Mouse (Mus musculus): ENCODE results near the gene Lamc1. TPM values are rescaled to one million over a fixed set of nuclear protein-coding genes. Genes with fewer than 3 reads are reported as not detected.
A peak's percentile ranks its signal among the peaks of the same experiment; 100 is the strongest.
"Not testable (repeated sequence)": the region's sequence is repeated elsewhere in the genome, so short reads cannot be mapped to it uniquely, and the experiment has no call there.

Lamc1 gene
- polyA plus RNA-seq, 1 experiment: 25.8 TPM

GRCm38 (mm10) chr1:153307509-153308178, 24.9 kb downstream of the Lamc1 start:
- DNase-seq (ENCODE audit: extremely low spot score in 1 of 2, low spot score in 1 of 2): no peak

DNA sequence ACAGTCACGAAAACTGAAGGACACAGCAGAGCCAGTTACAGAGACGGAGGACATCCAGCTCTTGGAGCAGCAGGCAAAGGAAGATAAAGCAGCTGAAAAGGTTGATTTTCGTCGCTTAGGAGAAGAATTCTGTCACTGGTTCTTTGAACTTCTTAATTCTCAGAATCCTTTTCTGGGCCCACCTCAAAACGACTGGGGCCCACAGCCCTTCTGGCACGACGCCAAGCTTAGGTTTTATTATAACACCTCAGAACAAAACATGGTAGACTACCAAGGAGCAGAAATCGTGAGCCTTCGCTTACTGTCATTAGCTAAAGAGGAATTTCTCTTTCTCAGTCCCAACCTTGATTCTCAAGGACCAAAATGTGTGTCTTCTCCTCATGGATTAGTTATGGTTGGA, 26.9 kb downstream of the Lamc1 start:
- DNase-seq (ENCODE audit: extremely low spot score in 1 of 2, low spot score in 1 of 2): not testable (repeated sequence)

- not testable (repeated sequence) for DNase-seq (ENCODE audit: extremely low spot score in 1 of 2, low spot score in 1 of 2)
Measured at GRCm38 (mm10) chr1:153305249-153305648, 27.3 kb downstream of the Lamc1 start.

DNA sequence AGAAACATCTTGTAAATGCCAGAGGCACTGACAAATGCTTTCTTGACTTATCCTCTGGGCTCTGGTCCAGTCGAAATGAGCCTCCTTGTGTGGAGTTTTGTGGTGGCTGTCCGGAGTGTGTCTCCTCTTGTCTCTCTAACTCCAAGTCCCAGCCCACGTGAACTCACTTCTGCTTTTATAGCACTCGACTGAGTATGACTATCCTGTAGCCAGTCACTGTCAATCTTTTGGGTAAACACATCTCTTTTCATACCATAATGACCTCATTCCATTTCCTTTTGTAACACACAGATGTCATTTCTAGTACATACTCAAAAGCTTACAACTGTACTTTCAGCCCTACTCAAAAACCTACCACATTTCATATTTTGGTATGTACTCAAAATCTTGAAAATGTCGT, 33.1 kb downstream of the Lamc1 start:
- DNase-seq (ENCODE audit: extremely low spot score in 1 of 2, low spot score in 1 of 2): not testable (repeated sequence)

DNA sequence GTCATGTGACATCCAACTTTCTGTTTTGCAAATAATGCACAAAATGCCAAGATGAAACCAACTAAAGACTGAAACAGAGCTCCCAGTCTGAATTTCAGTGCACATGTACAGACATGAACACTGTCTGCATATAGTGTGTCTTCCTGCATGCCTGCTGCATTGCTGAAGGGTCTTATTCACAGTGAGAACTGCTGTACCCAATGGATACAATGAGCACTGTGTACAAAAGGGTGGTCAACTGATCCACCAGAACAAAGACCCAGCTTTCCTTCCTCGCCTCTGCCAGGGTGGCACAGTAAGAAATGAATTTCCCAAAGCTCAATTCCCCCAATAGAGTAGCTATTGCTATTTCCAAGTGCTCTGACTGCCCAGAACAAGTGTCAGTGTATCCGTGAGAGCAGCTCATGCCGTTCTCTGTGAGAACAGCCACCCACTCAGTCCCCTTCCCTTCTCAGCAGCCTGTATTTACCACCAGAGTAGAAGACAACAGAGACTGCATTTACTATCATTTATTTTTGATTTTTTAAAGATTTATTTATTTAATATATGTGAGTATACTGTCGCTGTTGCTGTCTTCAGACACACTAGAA, 34.7 kb downstream of the Lamc1 start:
- DNase-seq (ENCODE audit: extremely low spot score in 1 of 2, low spot score in 1 of 2): not testable (repeated sequence)

DNA sequence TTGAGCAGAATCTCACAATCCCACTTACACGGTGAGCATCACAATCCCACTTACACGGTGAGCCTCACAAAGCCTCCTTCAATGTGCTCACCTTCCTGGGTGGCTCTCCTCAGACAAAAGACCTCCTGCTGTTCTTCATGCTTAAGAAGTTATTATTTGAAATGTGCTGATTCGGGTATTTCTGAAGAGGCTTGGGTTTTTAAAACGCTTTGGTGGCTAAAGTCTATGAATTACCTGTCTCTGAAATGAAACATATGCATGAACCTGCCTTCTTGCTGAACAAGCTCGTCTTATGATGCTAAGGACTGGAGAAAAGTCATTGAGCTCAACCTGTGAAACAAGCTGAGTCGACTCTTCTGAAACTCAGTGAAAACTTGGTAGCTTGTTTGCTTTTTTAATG, 36.6 kb downstream of the Lamc1 start:
- DNase-seq (ENCODE audit: extremely low spot score in 1 of 2, low spot score in 1 of 2): no peak

- no peak for DNase-seq (ENCODE audit: extremely low spot score in 1 of 2, low spot score in 1 of 2)
Measured at GRCm38 (mm10) chr1:153292892-153293291, 39.7 kb downstream of the Lamc1 start.

DNA sequence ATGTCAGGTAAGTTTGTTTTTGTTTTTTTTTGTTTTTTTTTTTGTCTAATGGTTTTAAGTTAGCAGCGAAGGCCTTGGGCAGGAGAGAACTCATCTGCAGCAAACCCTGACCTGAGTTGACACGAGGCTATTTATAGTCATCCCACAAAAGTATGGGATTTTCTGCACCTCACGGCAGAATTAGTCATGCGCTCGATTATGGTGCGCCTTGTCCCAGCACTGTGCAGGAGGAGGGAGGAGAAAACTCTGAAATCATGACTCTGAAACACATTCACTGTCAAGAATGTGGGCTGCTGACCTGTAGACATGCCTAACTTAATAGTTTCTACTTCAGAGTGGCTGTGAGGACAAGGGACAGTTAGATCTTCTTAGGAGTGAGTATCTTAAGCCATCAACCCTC, 40.4 kb downstream of the Lamc1 start:
- peak in 1 of 2 experiments; percentile 45 for DNase-seq (ENCODE audit: extremely low spot score in 1 of 2, low spot score in 1 of 2)

- DNase-seq (ENCODE audit: extremely low spot score in 1 of 2, low spot score in 1 of 2): no peak
Measured at GRCm38 (mm10) chr1:153291416-153291815, 41.2 kb downstream of the Lamc1 start.

DNA sequence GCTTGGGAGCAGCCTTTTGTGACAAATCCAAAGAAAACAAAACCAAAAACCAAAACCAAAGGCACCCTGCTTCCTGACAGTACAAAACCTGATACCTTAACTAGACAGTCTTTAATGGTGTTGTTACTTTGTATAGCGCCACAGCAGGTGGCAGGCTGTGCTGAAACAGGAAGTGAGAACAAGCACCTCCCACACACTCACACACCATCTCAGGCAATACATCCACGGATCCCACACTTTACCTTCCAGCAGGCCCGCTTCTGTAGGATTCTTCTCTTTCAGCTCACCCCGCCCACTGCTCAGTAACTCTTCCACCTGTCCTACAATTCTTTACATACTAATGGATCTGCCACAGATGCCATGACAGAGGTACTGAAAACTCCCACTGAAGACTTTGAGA, 44.6 kb downstream of the Lamc1 start:
- peak; percentile 76 to 83 for DNase-seq (ENCODE audit: extremely low spot score in 1 of 2, low spot score in 1 of 2)

DNA sequence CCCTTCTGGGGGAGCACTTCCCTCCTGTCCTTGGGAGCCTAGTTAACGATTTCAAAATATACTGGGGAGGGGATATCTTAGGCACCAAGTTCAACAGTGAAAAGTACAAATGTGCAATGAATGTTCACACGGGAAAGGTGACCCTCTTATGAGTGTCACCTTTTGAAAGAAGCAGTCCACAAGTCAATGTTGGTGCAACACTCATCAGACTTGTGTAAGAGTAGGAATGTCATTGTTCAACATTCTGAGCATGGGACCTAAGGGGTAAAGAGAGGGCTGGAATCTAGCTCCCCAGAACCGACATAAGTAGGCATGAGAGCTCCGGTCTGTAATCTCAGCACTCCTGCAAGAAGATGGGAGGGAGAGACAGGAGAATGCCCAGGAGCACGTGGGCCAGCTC, 45.1 kb downstream of the Lamc1 start:
- DNase-seq (ENCODE audit: extremely low spot score in 1 of 2, low spot score in 1 of 2): no peak

DNA sequence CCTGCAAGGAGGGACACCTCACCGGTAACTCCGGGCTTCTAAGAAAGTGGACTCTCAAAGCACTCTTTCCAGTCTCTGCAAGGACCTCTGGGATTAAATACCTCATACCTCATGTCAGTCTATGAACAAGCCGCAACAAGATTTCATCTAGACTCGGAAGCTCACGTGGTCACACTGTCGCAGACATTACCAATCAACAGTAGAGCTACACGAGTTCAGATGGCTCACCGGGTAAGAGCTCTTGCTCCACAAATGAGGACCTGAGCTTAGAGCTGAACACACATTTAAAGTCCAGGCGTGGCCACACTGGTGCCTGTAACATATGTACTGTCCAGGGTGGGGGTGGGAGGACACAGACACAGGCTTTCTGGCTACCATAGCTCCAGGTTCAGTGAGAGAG, 46.4 kb downstream of the Lamc1 start:
- no peak for DNase-seq (ENCODE audit: extremely low spot score in 1 of 2, low spot score in 1 of 2)

DNA sequence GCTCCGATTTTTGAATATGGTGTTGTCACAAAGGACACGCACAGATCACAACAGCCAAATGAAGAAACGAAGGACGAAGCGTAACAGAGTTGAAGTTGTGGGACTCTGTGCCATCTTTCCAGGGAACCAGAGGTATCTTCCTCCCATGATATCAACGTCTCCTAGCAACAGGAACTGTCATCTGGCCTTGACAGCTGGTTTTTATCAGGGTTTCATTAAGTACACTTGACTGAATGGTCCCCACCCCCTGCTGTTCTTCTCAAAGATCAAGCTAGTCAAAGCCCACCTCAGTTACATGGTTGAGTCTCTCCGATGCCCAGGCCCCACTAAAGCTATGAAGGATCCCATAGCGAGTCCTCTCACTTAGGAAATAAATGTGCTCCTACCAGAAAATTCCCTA, 47.4 kb downstream of the Lamc1 start:
- no peak for DNase-seq (ENCODE audit: extremely low spot score in 1 of 2, low spot score in 1 of 2)

GRCm38 (mm10) chr1:153282342-153282975, 50.1 kb downstream of the Lamc1 start:
- DNase-seq (ENCODE audit: extremely low spot score in 1 of 2, low spot score in 1 of 2): no peak

DNA sequence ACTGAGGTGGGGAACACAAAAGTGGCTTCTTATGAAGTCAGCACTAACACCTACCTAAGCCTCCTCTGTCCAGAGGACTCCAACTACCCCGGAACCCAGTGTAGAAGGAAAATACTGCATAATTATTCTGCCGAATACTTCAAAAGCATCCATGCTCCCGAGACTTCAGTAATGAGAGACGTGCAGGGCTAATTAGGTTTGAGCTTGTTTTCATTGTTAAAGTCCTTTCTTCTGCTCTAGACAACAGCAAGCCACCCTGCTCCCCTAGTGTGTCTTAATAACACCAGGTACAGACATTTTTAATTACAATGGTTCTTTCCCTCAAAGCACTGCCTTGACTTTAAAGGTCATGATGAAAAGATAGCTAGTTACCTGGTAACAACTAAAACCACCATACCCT, 51.1 kb downstream of the Lamc1 start:
- DNase-seq (ENCODE audit: extremely low spot score in 1 of 2, low spot score in 1 of 2): no peak

DNA sequence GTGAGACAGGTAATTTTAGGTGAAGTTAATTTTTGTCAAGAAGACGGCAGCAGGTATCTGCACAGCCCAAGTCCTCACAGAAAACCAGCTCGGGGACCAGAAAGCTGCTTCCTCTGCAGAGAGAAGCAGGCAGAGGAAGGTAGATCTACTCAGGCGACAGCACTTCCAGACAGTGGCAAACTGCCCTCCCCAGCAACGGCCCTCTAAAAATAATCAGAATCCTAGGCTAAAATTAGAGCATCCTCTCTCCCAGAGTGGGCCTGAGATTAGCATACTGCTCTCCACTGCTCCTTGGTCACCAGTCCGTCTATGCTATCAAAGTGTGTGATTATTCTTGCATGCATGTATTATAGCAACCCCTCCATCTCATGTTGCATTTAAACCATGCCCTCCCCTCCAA, 52.2 kb downstream of the Lamc1 start:
- DNase-seq (ENCODE audit: extremely low spot score in 1 of 2, low spot score in 1 of 2): peak in 1 of 2 experiments; percentile 46

GRCm38 (mm10) chr1:153278028-153278613, 54.5 kb downstream of the Lamc1 start:
- no peak for DNase-seq (ENCODE audit: extremely low spot score in 1 of 2, low spot score in 1 of 2)

GRCm38 (mm10) chr1:153275466-153275865, 57.1 kb downstream of the Lamc1 start:
- DNase-seq (ENCODE audit: extremely low spot score in 1 of 2, low spot score in 1 of 2): no peak

DNA sequence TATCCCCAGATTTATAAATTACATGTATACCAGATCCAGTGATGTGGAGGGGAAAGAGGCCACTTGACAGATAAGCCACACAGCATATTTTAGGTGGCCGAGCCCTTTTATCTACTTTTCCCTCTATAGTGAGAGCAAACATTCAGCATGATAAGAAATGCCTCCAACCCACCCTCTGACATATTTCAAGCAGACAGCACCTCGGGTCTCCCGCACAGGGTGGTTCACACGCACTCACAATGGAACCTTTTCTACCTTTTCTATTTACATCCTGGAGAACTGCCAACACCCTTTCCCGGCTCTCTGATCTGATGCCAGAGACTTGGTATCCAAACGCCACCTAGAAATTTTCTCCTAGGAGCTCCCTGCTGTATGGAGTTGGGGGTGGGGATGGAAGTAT, 58.0 kb downstream of the Lamc1 start:
- DNase-seq (ENCODE audit: extremely low spot score in 1 of 2, low spot score in 1 of 2): no peak

- no peak for DNase-seq (ENCODE audit: extremely low spot score in 1 of 2, low spot score in 1 of 2)
Measured at GRCm38 (mm10) chr1:153273657-153274056, 58.9 kb downstream of the Lamc1 start.

DNA sequence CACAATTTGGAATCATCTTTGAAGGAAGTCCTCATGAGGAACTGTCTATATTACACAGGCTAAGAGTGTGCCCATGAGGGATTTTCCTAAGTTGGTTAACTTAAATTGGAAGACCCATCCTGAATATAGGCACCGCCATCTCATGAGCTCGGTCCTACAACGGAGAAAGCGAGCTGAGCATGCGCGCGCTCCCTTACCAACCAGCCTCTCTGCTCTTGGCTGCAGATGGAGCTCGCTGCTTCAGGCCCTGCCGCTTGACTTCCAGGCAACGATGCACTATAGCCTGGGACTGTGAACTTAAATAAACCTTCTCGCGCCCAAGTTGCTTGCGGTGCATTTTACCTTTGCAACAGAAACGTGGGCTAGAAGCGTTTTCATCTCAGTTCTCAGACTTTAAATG, 61.8 kb downstream of the Lamc1 start:
- no peak for DNase-seq (ENCODE audit: extremely low spot score in 1 of 2, low spot score in 1 of 2)

DNA sequence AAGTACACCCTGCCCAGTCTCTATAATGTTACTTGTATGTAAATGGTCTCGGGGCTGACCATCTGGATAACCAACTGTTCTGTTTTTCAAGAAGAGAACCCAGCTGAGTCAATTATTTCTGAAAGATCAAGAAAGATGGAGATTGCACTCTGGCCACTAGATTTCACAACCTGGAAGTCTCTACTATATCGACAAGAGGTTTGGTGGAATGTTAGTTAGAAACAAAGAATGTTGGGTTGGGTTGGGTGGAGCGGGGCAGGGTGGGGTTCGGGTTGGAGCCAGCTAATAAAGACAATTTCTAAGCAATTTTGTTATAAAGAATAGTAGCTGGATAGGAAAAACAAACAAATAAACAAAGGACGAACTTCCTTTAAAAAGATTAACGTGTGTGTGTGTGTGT, 62.9 kb downstream of the Lamc1 start:
- no peak for DNase-seq (ENCODE audit: extremely low spot score in 1 of 2, low spot score in 1 of 2)
